Mouse (Mus musculus): ENCODE data around the gene Dnaja1. TPM values are rescaled to one million over a fixed set of nuclear protein-coding genes. Genes with fewer than 3 reads are reported as not detected.

The Dnaja1 gene
- polyA plus RNA-seq (2012; rRNA removed): 2.2 and 3.5 TPM in 2 replicates

DNA sequence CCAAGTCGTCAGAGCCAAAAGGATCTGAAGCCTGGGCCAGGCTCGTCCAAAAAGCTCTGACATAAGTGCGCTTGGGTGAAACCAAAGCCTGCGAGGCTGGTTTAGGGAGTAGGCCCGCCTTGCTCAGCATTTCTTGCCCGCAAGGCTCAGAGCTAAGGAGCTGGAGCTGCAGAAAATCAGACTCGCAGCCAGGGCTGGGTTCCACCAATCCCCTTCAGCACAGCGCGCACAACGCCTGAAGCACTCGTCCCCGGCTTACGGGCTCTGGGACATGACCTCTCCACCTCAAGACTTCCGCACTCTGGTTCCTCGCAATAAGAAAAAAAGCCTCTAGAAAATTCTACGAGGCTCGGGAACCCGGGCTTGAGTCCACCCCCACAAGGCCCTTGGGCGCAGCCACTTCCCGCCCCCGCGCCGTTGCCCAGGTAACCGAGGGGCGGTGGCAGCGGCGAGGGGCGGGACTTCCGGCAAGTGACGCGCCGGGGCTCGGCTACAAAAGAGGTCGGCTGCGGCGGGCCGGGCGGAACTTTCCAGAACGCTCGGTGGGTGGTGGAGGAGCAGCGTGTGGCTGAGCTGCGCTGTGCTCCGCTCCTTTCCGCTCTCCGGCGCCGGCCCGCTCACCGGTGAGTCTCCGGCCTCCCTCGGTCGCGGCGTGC is at the start of gene Dnaja1:
Dnaja1 (plus strand) TSS at position 140 of the 656 bp plus-strand sequence.

DNA sequence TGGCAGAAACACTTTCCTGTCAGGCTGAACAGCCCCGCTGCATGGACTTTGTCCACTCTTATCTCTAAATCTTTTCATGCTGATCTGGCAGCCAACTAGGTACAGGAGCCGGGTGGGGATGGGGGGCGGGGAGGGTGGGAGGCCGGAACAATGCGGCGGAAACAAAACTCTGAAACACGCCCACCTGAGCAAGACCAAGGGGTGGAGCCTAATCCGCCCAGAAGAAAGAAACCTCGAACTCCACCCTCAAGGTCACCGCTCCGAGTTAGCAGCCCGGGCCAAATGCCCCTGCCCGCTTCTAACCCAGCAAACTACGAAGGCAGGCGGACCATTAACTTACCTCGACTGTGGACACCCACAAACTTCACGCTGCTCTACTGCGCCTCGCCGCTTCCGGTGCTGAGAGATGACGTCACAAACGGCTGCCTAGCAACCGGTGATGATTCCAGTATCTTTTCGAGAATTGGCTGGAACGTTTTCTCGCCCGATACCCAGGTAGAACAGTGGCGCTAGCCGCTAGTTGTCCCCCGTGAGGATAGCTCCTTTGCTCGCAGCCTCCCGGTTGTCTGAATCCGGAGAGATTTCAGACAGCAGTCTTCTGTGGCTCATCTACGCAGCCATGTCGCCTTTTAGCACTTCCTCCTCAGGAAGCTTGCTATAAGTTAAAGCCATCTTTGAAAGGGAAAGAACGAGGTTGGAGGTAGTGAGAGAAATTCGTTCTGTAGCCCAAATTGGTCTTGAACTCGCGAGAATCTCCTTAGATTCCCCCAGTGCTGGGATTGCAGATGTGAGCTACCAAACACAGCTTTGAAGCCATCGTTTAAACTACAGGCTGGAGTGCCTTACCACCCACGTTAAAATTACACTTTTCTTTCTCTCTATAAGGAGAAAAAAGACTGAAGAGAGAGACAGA is 18.9 kb upstream of the Dnaja1 start, which contains the start of gene Aptx:
Aptx (minus strand) TSS at position 398 of the 913 bp plus-strand sequence.

DNA sequence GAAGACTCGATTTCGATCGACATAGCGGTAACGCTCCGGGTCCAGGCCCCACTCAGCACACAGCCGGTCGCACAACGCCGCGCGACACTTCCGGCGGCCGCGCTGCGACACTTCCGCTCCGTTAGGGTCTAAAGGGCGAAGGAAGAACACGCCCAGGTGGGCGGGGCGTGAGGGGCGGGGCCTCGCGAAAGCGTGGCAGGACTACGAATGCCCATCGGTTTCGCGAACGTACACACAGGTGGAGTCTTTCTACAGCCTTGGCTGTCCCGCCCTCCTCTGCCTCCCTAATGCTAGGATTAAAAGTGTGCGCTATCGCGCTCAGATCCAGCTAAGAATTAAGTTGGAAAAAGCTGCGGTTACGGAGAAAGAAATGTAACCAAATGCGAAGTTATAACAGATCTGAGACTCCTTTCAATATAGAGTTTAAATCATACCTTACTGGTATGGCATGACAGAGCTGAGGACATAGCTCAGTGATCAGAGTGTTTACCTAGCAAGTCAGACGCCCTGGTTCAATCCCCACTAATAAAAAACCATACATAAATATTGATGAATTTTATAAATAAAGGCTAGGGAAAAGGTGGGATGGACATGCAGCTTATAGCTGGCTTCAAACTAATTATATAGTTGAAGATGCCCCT is 36.0 kb downstream of the Dnaja1 start, which contains the start of gene Smu1:
Smu1 (minus strand) TSS at position 144 of the 641 bp plus-strand sequence.

Other genes with a start within 250 kb of the Dnaja1 start
- gene Tmem215, start 250.0 kb upstream of the Dnaja1 start, polyA plus RNA-seq (2012; rRNA removed): 0.92 and 1.2 TPM in 2 replicates
- gene Aptx, start 19.0 kb upstream of the Dnaja1 start, polyA plus RNA-seq (2012; rRNA removed): 4.4 and 6.4 TPM in 2 replicates
- 14.8 and 19.7 TPM in 2 replicates for gene Smu1, start 35.8 kb downstream of the Dnaja1 start, polyA plus RNA-seq (2012; rRNA removed)
- gene B4galt1, start 131.9 kb downstream of the Dnaja1 start, polyA plus RNA-seq (2012; rRNA removed): 119 and 206 TPM in 2 replicates
- 14.2 and 27.8 TPM in 2 replicates for gene Spink4, start 197.9 kb downstream of the Dnaja1 start, polyA plus RNA-seq (2012; rRNA removed)
- 266 and 423 TPM in 2 replicates for gene Bag1, start 226.1 kb downstream of the Dnaja1 start, polyA plus RNA-seq (2012; rRNA removed)
- 5.1 and 5.2 TPM in 2 replicates for gene Chmp5, start 226.3 kb downstream of the Dnaja1 start, polyA plus RNA-seq (2012; rRNA removed)
- 34.8 and 37.3 TPM in 2 replicates for gene Nfx1, start 248.8 kb downstream of the Dnaja1 start, polyA plus RNA-seq (2012; rRNA removed)